Mouse (Mus musculus) lung, embryonic 16.5 days (tissue): ENCODE measurements at regions not wholly inside any gene's neighbourhood (a gene's known extent, or its start where the extent isn't known, plus 50 kb on each side); places are given as distances from the start of the nearest gene placed in this dataset.

Experiments used
- ATAC-seq: fragments of 200-750 bp; cut with Nextera tagmentation; 2 replicates; pipeline ENCODE4 v1.8.0; 2017; ENCODE audit warnings: low read depth, mild to moderate bottlenecking, moderate library complexity
- H3K27ac ChIP-seq: fragments of 300-500 bp; sonication (generic); 2 replicates; pipeline ENCODE4 v1.5.1; 2014; ENCODE audit warnings: mild to moderate bottlenecking, control low read depth, low read length
- H3K27me3 ChIP-seq: fragments of 300-500 bp; sonication (generic); 2 replicates; pipeline ENCODE4 v1.6.1; 2014; ENCODE audit warnings: low read depth, low read length, mixed read lengths; ENCODE audit not compliant: control insufficient read depth, insufficient read depth
- H3K36me3 ChIP-seq: fragments of 300-500 bp; sonication (generic); 2 replicates; pipeline ENCODE4 v1.6.1; 2014; ENCODE audit warnings: low read length; ENCODE audit not compliant: control insufficient read depth, insufficient read depth
- H3K4me1 ChIP-seq: fragments of 300-500 bp; sonication (generic); replicated peaks from 2 replicates; pipeline ENCODE4 v1.6.1; 2014; ENCODE audit warnings: low read length, mixed read lengths; ENCODE audit not compliant: control insufficient read depth, insufficient read depth
- H3K4me2 ChIP-seq: fragments of 300-500 bp; sonication (generic); 2 replicates; pipeline ENCODE4 v1.6.1; 2014; ENCODE audit warnings: low read depth, low read length, control low read depth
- H3K4me3 ChIP-seq: fragments of 300-500 bp; sonication (generic); 2 replicates; pipeline ENCODE4 v1.5.1; 2014; ENCODE audit warnings: mild to moderate bottlenecking, low read length, control low read depth
- H3K9ac ChIP-seq: fragments of 300-500 bp; sonication (generic); 2 replicates; pipeline ENCODE4 v1.6.1; 2014; ENCODE audit warnings: low read length, control low read depth
- H3K9me3 ChIP-seq: fragments of 300-500 bp; sonication (generic); 2 replicates; pipeline ENCODE4 v1.6.1; 2016; ENCODE audit warnings: low read length; ENCODE audit not compliant: control insufficient read depth
- WGBS: fragments of 180-500 bp; shearing (Covaris S2); extraction: QIAGEN DNeasy Blood & Tissue Kit; methylation state at CpG from one replicate; pipeline ENCODE4 v1.1.7; 2014; 5-methylcytosine and 5-hydroxymethylcytosine counted together

DNA sequence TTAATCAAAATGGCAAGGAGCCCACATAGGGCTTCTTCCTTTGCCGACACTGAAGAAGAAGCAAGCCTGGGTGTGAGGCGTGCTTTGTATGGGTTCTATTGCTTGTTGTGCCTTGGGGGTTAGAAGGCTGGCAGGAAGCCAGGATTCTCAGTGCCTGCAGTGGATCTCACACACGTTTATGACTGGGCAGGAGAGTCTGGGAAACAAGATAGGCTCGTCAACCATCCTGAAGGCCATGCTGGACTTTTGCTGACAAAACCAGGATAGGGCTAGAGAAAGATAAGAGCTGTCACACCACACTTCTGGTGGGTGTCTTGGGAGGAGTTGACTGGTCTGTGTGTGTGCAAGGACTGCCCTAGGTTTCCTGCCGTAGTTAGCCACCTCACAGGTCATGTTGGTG is 436.1 kb upstream of the Trpc7 start:
- H3K27ac ChIP-seq, result no peak overlapping the region
- H3K4me2 ChIP-seq, result no peak overlapping the region
- H3K4me1 ChIP-seq, result no peaks in the 10 kb centered on the region
- H3K36me3 ChIP-seq, result no peaks in the 10 kb centered on the region
- WGBS, result 35% methylated on average over 5 of the region's 5 CpGs
- ATAC-seq, result no peak
- H3K9me3 ChIP-seq, result no peaks in the 10 kb centered on the region
- H3K9ac ChIP-seq, result no peak overlapping the region
- no peaks in the 10 kb centered on the region for H3K27me3 ChIP-seq
- no peak overlapping the region for H3K4me3 ChIP-seq

DNA sequence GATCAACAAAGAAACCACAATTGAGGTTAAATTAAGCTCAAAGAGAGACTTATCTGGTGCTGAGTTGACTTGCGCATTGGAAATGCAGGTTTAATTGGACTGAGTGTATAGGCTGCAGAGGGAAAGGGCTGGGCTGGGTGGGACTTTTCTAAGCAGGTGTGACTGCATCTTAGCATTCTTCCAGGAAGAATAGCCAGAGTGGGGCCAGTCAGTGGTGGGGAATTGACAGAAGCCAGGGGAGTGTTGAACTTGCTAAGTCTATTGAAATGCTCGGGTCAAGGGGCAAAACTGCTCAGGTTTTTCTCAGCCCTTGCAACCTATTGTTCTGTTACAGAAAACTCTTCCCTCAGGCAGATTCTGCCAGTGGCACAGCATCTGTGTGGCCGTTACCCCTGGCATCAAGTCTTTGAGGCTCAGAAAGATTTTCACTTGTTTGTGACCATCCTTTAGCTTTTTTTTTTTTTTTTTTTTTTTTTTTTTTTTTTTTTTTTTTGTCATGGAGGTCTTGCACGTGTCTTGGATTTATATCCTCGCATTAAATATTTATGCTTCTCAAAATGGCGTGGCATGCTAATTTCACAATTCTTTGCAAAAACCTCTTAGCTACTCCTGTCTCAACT is 429.6 kb upstream of the Trpc7 start:
- Histone ChIP-seq H3K27me3 (no peaks in the 10 kb centered on the region), H3K4me2 (no peak overlapping the region), H3K4me3 (no peak overlapping the region), H3K27ac (no peak overlapping the region), H3K36me3 (no peaks in the 10 kb centered on the region), H3K9me3 (no peaks in the 10 kb centered on the region), H3K4me1 (no peaks in the 10 kb centered on the region), H3K9ac (no peak overlapping the region)
- 84% methylated on average over 6 of the region's 6 CpGs for WGBS
- ATAC-seq, result no peak

GRCm38 (mm10) chr13:57316211-57317005 is 420.6 kb upstream of the Trpc7 start:
- Histone ChIP-seq H3K27me3 (no peaks in the 10 kb centered on the region), H3K36me3 (no peaks in the 10 kb centered on the region), H3K4me1 (no peaks in the 10 kb centered on the region), H3K4me3 (no peak overlapping the region), H3K9me3 (no peaks in the 10 kb centered on the region), H3K9ac (no peak overlapping the region), H3K27ac (no peak overlapping the region), H3K4me2 (no peak overlapping the region)
- WGBS, result 30% methylated on average over 11 of the region's 11 CpGs
- ATAC-seq, result no peak

- no peak overlapping the region for H3K9ac ChIP-seq
- no peak overlapping the region for H3K27ac ChIP-seq
- no peaks in the 10 kb centered on the region for H3K4me1 ChIP-seq
- peaks cover 2% of the 10 kb centered on the region for H3K9me3 ChIP-seq
- no peaks in the 10 kb centered on the region for H3K27me3 ChIP-seq
- H3K4me3 ChIP-seq, result no peak overlapping the region
- 34% methylated on average over 9 of the region's 9 CpGs for WGBS
- H3K4me2 ChIP-seq, result no peak overlapping the region
- H3K36me3 ChIP-seq, result no peaks in the 10 kb centered on the region
- no peak for ATAC-seq
Measured at GRCm38 (mm10) chr13:57314512-57314911, 418.7 kb upstream of the Trpc7 start.

DNA sequence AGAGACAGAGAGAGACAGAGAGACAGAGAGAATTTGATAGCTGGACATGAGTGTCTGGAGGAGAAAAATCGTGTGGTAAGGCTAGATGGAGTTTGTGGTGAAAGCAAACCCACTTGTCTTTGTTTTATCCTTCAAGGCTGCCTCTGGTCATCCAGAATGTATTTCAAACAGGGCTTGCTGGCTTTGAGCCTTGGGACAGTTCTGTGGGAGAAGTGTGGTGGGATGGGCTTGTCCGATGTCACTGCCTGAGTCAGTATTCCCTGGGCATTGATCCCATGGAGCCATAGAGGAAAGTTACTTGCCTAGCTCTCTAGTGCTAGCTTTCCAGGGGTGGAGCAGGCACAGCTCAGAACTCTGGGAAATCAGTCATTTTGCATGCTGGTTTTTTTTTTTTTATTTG is 417.9 kb upstream of the Trpc7 start:
- Histone ChIP-seq H3K4me3 (no peak overlapping the region), H3K4me2 (no peak overlapping the region), H3K9me3 (peaks cover 3% of the 10 kb centered on the region), H3K27ac (no peak overlapping the region), H3K36me3 (no peaks in the 10 kb centered on the region), H3K27me3 (no peaks in the 10 kb centered on the region), H3K9ac (no peak overlapping the region), H3K4me1 (no peaks in the 10 kb centered on the region)
- ATAC-seq, result no peak
- WGBS, result 41% methylated on average over 2 of the region's 2 CpGs

DNA sequence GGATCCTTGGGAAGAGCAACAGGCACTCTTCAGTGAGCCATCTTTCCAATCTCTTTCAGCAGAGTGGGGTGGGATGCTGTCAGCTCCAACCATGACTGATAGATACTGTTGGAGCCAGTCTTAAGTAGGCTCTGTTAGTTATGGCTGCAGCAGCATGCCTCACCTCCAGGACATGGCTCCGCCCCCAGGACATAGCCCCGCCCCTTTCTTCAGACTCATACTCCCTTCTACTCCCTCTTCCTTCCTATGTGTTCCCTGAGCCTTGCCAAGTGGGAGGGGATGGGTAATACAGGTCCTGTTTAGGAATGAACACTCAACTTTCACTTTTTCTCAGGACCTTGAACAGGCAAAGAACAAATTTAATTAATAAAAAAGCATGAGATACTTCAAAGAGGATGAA is 415.4 kb upstream of the Trpc7 start:
- H3K4me3 ChIP-seq, result no peak overlapping the region
- H3K36me3 ChIP-seq, result no peaks in the 10 kb centered on the region
- peaks cover 3% of the 10 kb centered on the region for H3K9me3 ChIP-seq
- ATAC-seq, result no peak
- no peak overlapping the region for H3K9ac ChIP-seq
- H3K27me3 ChIP-seq, result no peaks in the 10 kb centered on the region
- H3K27ac ChIP-seq, result no peak overlapping the region
- WGBS, result 44% methylated on average over 2 of the region's 2 CpGs
- H3K4me2 ChIP-seq, result no peak overlapping the region
- no peaks in the 10 kb centered on the region for H3K4me1 ChIP-seq

DNA sequence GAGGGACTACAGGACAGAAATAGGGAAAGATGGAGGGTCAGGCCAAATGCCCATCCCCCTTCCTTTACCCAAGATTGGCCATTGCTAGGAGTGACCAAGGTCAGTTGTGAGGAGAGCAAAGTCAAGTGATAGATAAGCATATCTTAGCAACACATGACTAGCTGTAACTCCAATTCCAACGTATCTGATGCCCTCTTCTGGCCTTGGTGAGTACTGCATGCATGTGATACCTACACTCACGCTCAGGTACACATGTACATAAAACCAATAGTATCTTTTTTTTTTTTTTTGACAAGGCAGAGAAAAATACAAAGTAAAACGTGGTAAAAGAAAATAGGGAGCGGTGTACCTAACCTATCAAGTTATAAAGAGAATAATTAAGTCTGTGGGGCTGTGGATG is 413.8 kb upstream of the Trpc7 start:
- no peak overlapping the region for H3K4me3 ChIP-seq
- no peaks in the 10 kb centered on the region for H3K27me3 ChIP-seq
- no peak overlapping the region for H3K27ac ChIP-seq
- H3K4me1 ChIP-seq, result no peaks in the 10 kb centered on the region
- WGBS, result 86% methylated on average over 4 of the region's 4 CpGs
- H3K36me3 ChIP-seq, result no peaks in the 10 kb centered on the region
- peaks cover 3% of the 10 kb centered on the region for H3K9me3 ChIP-seq
- no peak overlapping the region for H3K9ac ChIP-seq
- no peak overlapping the region for H3K4me2 ChIP-seq
- ATAC-seq, result no peak

DNA sequence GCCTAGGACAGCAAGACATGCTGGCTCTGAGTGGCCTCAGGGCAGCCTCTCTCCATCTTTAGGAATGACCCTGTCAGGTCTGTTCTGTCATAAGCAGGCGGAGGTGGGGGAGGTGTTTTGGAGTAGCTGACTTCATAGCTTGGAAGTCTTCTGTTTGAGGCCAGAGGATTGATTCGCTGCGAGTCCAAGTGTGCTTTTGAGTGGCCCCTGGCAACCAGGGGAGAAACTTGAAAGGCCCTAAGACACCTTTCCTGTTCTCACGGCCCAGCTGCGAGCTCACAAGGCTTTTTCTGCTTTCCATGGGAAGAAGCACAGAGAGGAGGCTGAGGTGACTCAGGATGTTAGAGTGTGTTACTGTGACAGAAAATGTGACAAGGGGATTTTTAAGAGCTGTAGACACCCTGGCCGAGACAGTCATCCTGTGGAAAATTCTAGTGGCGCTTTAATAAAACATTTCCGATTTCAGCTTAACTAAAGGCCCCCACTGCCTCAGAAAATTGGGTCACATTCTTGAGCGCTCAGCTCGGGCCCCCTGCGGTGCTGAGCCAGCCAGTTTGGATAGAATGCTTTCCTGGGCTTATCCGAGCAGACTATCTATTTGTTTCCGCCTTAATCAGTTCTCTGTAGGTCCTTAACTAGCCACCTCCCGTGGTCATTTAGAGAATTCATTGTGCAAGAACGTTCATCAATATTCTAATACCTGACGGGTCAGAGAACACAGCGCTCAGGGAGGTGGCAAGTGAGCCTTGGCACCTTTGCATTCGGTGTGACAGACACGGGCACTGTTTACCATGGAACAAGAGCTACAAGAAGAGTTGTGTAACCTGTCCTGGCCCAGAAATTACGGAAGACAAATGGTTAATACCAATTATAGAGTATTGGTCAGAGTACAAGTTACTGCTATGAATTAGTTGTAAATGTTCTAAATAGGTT is 412.4 kb upstream of the Trpc7 start:
- Histone ChIP-seq H3K4me3 (no peak overlapping the region), H3K27me3 (no peaks in the 10 kb centered on the region), H3K4me2 (no peak overlapping the region), H3K9ac (no peak overlapping the region), H3K27ac (no peak overlapping the region), H3K36me3 (no peaks in the 10 kb centered on the region), H3K4me1 (no peaks in the 10 kb centered on the region), H3K9me3 (peaks cover 3% of the 10 kb centered on the region)
- 24% methylated on average over 20 of the region's 20 CpGs for WGBS
- no peak for ATAC-seq

GRCm38 (mm10) chr13:57305586-57305985 is 409.8 kb upstream of the Trpc7 start:
- H3K36me3 ChIP-seq, result no peaks in the 10 kb centered on the region
- H3K27me3 ChIP-seq, result no peaks in the 10 kb centered on the region
- no peak overlapping the region for H3K4me3 ChIP-seq
- H3K4me2 ChIP-seq, result no peak overlapping the region
- H3K4me1 ChIP-seq, result no peaks in the 10 kb centered on the region
- WGBS, result 82% methylated on average over 7 of the region's 7 CpGs
- no peak overlapping the region for H3K9ac ChIP-seq
- H3K27ac ChIP-seq, result no peak overlapping the region
- no peak for ATAC-seq
- peaks cover 3% of the 10 kb centered on the region for H3K9me3 ChIP-seq
